17 mouse cellular contexts compared by ENCODE assay signal in the genomic region with DNA sequence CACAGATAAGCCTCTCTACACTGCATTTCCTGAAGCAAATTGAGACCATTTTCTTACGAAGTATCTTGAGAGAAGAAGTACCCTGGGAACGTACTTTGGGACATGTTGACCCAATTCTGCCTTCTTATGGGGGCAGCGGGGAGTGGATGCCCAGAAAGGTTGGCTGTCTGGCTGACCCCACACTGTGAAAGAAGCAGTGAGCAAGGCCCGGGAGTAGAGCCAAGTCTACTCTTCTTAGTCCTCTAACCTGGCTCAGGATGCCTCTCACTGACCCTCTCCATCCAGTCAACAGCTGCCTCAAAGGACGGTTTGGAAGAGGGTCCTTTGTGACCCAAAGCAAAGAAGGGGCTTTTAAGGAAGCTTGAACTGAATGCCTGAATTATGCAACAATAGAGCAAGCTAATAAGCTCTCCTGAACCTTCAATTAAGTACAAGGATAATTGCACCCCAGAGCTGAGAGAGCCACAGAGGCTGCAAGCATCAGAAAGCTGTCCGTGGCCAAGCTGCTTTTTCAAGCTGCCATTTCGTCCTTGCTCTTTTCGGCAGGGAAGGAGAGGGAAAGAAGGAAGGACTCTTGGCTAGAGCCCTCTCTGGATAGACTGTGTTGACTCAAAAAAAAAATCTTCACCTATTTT.
DNase-seq lines count a peak whose midpoint lies in the region; ATAC-seq lines count a peak whose summit lies in the region.
"Had no signal": no experiment of that assay in that cellular context is flagged by ENCODE, and none has a peak within 500 bp of the region (broad histone marks: within the 10 kb centered on the region; RNA-seq: fewer than 3 reads in every experiment).

No protein-coding gene starts in this region.

- 23% methylated on average over 8 of the region's 8 CpGs for WGBS in forebrain, embryonic 12.5 days
- 26% methylated on average over 8 of the region's 8 CpGs for WGBS in forebrain, embryonic 11.5 days

- no peak overlapping the region for H3K9ac ChIP-seq in forebrain, embryonic 12.5 days
- no peak overlapping the region for H3K9ac ChIP-seq in forebrain, embryonic 11.5 days (ENCODE audit: low read length)
- H3K9ac ChIP-seq: embryonic facial prominence, embryonic 15.5 days; kidney, embryonic 15.5 days; limb, embryonic 12.5 days; lung, embryonic 15.5 days; neural tube, embryonic 12.5 days had no signal

- no peak overlapping the region for H3K4me3 ChIP-seq in forebrain, embryonic 12.5 days (replicated peaks)
- no peak overlapping the region for H3K4me3 ChIP-seq in forebrain, embryonic 11.5 days (ENCODE audit: low read depth, low read length)
- H3K4me3 ChIP-seq: embryonic facial prominence, embryonic 15.5 days; kidney, embryonic 15.5 days; limb, embryonic 12.5 days; lung, embryonic 15.5 days; midbrain, embryonic 10.5 days; neural tube, embryonic 12.5 days had no signal

- DNase-seq in forebrain, embryonic 11.5 days (ENCODE audit: low spot score) = no peak
- peak; percentile 35 for DNase-seq in brain, adult 2 months (ENCODE audit: low read depth, low spot score)
- DNase-seq in cerebellum, postnatal 36 days = peak; percentile 31 to 48
- DNase-seq in left cerebral cortex, postnatal 14 days (ENCODE audit: low spot score in 2 of 2) = peak; percentile 32 to 34
- DNase-seq in adrenal gland, adult 8-10 months = no peak
- DNase-seq in adrenal gland, adult 2 months = no peak
- no peak for DNase-seq in urinary bladder, postnatal 25 days (ENCODE audit: low spot score)
- DNase-seq: heart, adult 18-20 months; heart, postnatal 4 days had no signal

- peaks cover 19% of the 10 kb centered on the region for H3K27me3 ChIP-seq in forebrain, embryonic 12.5 days
- peaks cover 2% of the 10 kb centered on the region; the same call in 1 of the 2 replicates for H3K27me3 ChIP-seq in forebrain, embryonic 11.5 days (ENCODE audit: control insufficient read depth, insufficient read depth, low read length)
- H3K27me3 ChIP-seq: embryonic facial prominence, embryonic 15.5 days; kidney, embryonic 15.5 days; limb, embryonic 12.5 days; lung, embryonic 15.5 days; neural tube, embryonic 12.5 days had no signal

- H3K4me2 ChIP-seq in forebrain, embryonic 12.5 days = no peak overlapping the region
- H3K4me2 ChIP-seq in forebrain, embryonic 11.5 days (ENCODE audit: low read depth, low read length, severe bottlenecking) = no peak overlapping the region; the same call in 1 of the 2 replicates
- H3K4me2 ChIP-seq: embryonic facial prominence, embryonic 15.5 days; kidney, embryonic 15.5 days; limb, embryonic 12.5 days; lung, embryonic 15.5 days; neural tube, embryonic 12.5 days had no signal

- no peak overlapping the region for H3K27ac ChIP-seq in forebrain, embryonic 12.5 days
- H3K27ac ChIP-seq in forebrain, embryonic 11.5 days (ENCODE audit: low read depth, low read length) = no peak overlapping the region
- H3K27ac ChIP-seq: embryonic facial prominence, embryonic 15.5 days; kidney, embryonic 15.5 days; limb, embryonic 12.5 days; lung, embryonic 15.5 days; midbrain, embryonic 10.5 days; neural tube, embryonic 12.5 days had no signal

- ATAC-seq in forebrain, embryonic 12.5 days (ENCODE audit: low FRiP score) = peak; percentile 49; the same call in 1 of the 2 replicates
- no peak for ATAC-seq in forebrain, embryonic 11.5 days (replicated peaks; ENCODE audit: low FRiP score)

- H3K36me3 ChIP-seq in forebrain, embryonic 12.5 days (replicated peaks) = no peaks in the 10 kb centered on the region
- no peaks in the 10 kb centered on the region for H3K36me3 ChIP-seq in forebrain, embryonic 11.5 days (ENCODE audit: control insufficient read depth, insufficient read depth, low read length)
- H3K36me3 ChIP-seq: embryonic facial prominence, embryonic 15.5 days; G1E; kidney, embryonic 15.5 days; limb, embryonic 12.5 days; lung, embryonic 15.5 days; midbrain, embryonic 10.5 days; neural tube, embryonic 12.5 days had no signal

- H3K9me3 ChIP-seq in forebrain, embryonic 12.5 days = no peaks in the 10 kb centered on the region
- H3K9me3 ChIP-seq in forebrain, embryonic 11.5 days (ENCODE audit: control insufficient read depth, low read length) = no peaks in the 10 kb centered on the region
- H3K9me3 ChIP-seq: embryonic facial prominence, embryonic 15.5 days; kidney, embryonic 15.5 days; limb, embryonic 12.5 days; lung, embryonic 15.5 days; midbrain, embryonic 10.5 days; neural tube, embryonic 12.5 days had no signal

- intact Hi-C loops in left cerebral cortex, postnatal 14 days (cut with DNase I) = no loop called here

- H3K4me1 ChIP-seq in forebrain, embryonic 12.5 days = peaks cover 13% of the 10 kb centered on the region
- peaks cover 7% of the 10 kb centered on the region; the same call in 1 of the 2 replicates for H3K4me1 ChIP-seq in forebrain, embryonic 11.5 days (replicated peaks; ENCODE audit: control insufficient read depth, insufficient read depth, low read length)
- H3K4me1 ChIP-seq: embryonic facial prominence, embryonic 15.5 days; limb, embryonic 12.5 days; lung, embryonic 15.5 days; neural tube, embryonic 12.5 days had no signal

Comparison
In these comparisons a context has a peak if more than half of its experiments do, and no peak if none do; other contexts are left out.
1. DNase-seq: peak in brain, adult 2 months (single experiment), cerebellum, postnatal 36 days (2 of 2) and left cerebral cortex, postnatal 14 days (2 of 2); none in forebrain, embryonic 11.5 days (single experiment), adrenal gland, adult 8-10 months (single experiment), adrenal gland, adult 2 months (single experiment) and urinary bladder, postnatal 25 days (single experiment).